Mouse (Mus musculus) heart, postnatal 0 days (tissue): ENCODE results near the gene Ntrk3.

Experiments
- CTCF ChIP-seq: IDR thresholded peaks from 2 replicates; pipeline ENCODE4 v1.5.1; 2016; ENCODE audit warnings: antibody characterized with exemption, control low read depth, low read depth
- EP300 ChIP-seq: IDR thresholded peaks from 2 replicates; pipeline ENCODE4 v1.6.1; 2016; ENCODE audit warnings: antibody characterized with exemption, low read depth

GRCm38 (mm10) chr7:78390019-78390418 is 347.8 kb downstream of the Ntrk3 start:
- TF ChIP-seq CTCF (no peak), EP300 (no peak)
